Mouse (Mus musculus) MEL (cell line): ENCODE measurements around the gene Sdhaf1. TPM values are rescaled to one million over a fixed set of nuclear protein-coding genes. Genes with fewer than 3 reads are reported as not detected.

Source experiments
- DNase-seq: peaks from one replicate; pipeline ENCODE4 v3.0.0; 2011; ENCODE audit warnings: low read depth, low spot score
- H3K27ac ChIP-seq: 2 replicates; pipeline ENCODE4 v1.5.1; 2012; ENCODE audit warnings: low read depth, mild to moderate bottlenecking, control low read depth, low read length, moderate library complexity; ENCODE audit not compliant: control insufficient read depth
- H3K27me3 ChIP-seq, 2 experiments: fragments of 150-350 bp in 1 of 2; sonication (generic) in 1 of 2; 2 replicates each; pipeline ENCODE4 v1.6.1; 2012; ENCODE audit warnings: low read length in 2 of 2, mild to moderate bottlenecking in 2 of 2, improper control_type of control experiment in 1 of 2, moderate library complexity in 1 of 2; ENCODE audit not compliant: insufficient read depth in 2 of 2, control insufficient read depth in 1 of 2
- H3K36me3 ChIP-seq, 2 experiments: 2 replicates each; pipeline ENCODE4 v1.6.1; 2012 to 2014; ENCODE audit warnings: low read length in 2 of 2, improper control_type of control experiment in 1 of 2, inconsistent platforms in 1 of 2, mild to moderate bottlenecking in 1 of 2; ENCODE audit not compliant: insufficient read depth in 2 of 2, control insufficient read depth in 1 of 2
- H3K4me1 ChIP-seq, 2 experiments: fragments of 150-350 bp in 1 of 2; sonication (generic) in 1 of 2; 2 replicates each; pipeline ENCODE4 v1.6.1; 2012; ENCODE audit warnings: low read length in 2 of 2, improper control_type of control experiment in 1 of 2, mild to moderate bottlenecking in 1 of 2; ENCODE audit not compliant: insufficient read depth in 2 of 2, control insufficient read depth in 1 of 2
- H3K4me3 ChIP-seq, 2 experiments: fragments of 150-350 bp in 1 of 2; sonication (generic) in 1 of 2; 2 replicates each; pipeline ENCODE4 v1.5.1; 2012; ENCODE audit warnings: low read depth in 2 of 2, low read length in 2 of 2, mild to moderate bottlenecking in 2 of 2, moderate library complexity in 2 of 2, control low read depth in 1 of 2, improper control_type of control experiment in 1 of 2; ENCODE audit not compliant: control insufficient read depth in 1 of 2, insufficient read depth in 1 of 2
- H3K79me2 ChIP-seq: 2 replicates; pipeline ENCODE4 v1.6.1; 2012; ENCODE audit warnings: mild to moderate bottlenecking, low read length, moderate library complexity; ENCODE audit not compliant: control insufficient read depth, poor library complexity, insufficient read depth
- H3K9ac ChIP-seq: 2 replicates; pipeline ENCODE4 v1.6.1; 2012; ENCODE audit warnings: low read depth, mild to moderate bottlenecking, control low read depth, low read length, moderate library complexity; ENCODE audit not compliant: control insufficient read depth, poor library complexity, severe bottlenecking
- H3K9me3 ChIP-seq: fragments of 150-350 bp; sonication (generic); replicated peaks from 2 replicates; pipeline ENCODE4 v1.6.1; 2012; ENCODE audit warnings: mild to moderate bottlenecking, low read length, improper control_type of control experiment, moderate library complexity; ENCODE audit not compliant: insufficient read depth
- BHLHE40 ChIP-seq: IDR thresholded peaks from 2 replicates; pipeline ENCODE4 v1.6.1; 2012; ENCODE audit warnings: low read depth, mild to moderate bottlenecking, inconsistent platforms, low read length, improper control_type of control experiment, borderline replicate concordance
- CHD1 ChIP-seq: IDR thresholded peaks from 2 replicates; pipeline ENCODE4 v1.6.1; 2012; ENCODE audit warnings: low read depth, mild to moderate bottlenecking, inconsistent platforms, low read length, improper control_type of control experiment
- CHD2 ChIP-seq: IDR thresholded peaks from 2 replicates; pipeline ENCODE4 v1.6.1; 2011; ENCODE audit warnings: low read length, improper control_type of control experiment
- CTCF ChIP-seq, 3 experiments: IDR thresholded peaks in 2 of 3; conservative IDR thresholded peaks in 1 of 3; 2 replicates each; pipeline ENCODE4 v1.5.1; 2011 to 2012; ENCODE audit warnings: low read length in 3 of 3, low read depth in 2 of 3, mild to moderate bottlenecking in 2 of 3, improper control_type of control experiment in 1 of 3, inconsistent platforms in 1 of 3, mixed read lengths in 1 of 3, moderate library complexity in 1 of 3; ENCODE audit not compliant: control insufficient read depth in 1 of 3, insufficient read depth in 1 of 3, poor library complexity in 1 of 3, severe bottlenecking in 1 of 3
- EP300 ChIP-seq, 2 experiments: IDR thresholded peaks; 2 replicates each; pipeline ENCODE4 v1.6.1; 2011; ENCODE audit warnings: improper control_type of control experiment in 2 of 2, low read length in 2 of 2, low read depth in 1 of 2, mild to moderate bottlenecking in 1 of 2
- ETS1 ChIP-seq: IDR thresholded peaks from 2 replicates; pipeline ENCODE4 v1.6.1; 2012; ENCODE audit warnings: low read depth, mild to moderate bottlenecking, inconsistent platforms, low read length, improper control_type of control experiment, moderate library complexity
- JUND ChIP-seq: IDR thresholded peaks from 2 replicates; pipeline ENCODE4 v1.6.1; 2011; ENCODE audit warnings: low read depth, mild to moderate bottlenecking, improper control_type of control experiment, low read length
- KAT2A ChIP-seq: conservative IDR thresholded peaks from 2 replicates; pipeline ENCODE4 v1.6.1; 2012; ENCODE audit warnings: low read depth, low read length, improper control_type of control experiment, inconsistent platforms
- MAX ChIP-seq: IDR thresholded peaks from 2 replicates; pipeline ENCODE4 v1.6.1; 2011; ENCODE audit warnings: low read length, improper control_type of control experiment
- MAZ ChIP-seq: IDR thresholded peaks from 2 replicates; pipeline ENCODE4 v1.6.1; 2012; ENCODE audit warnings: low read depth, mild to moderate bottlenecking, inconsistent platforms, low read length, improper control_type of control experiment
- MYC ChIP-seq: IDR thresholded peaks from 2 replicates; pipeline ENCODE4 v1.6.1; 2011; ENCODE audit warnings: low read depth, mild to moderate bottlenecking, low read length, improper control_type of control experiment, moderate library complexity
- NELFE ChIP-seq: IDR thresholded peaks from 2 replicates; pipeline ENCODE4 v1.6.1; 2011; ENCODE audit warnings: low read depth, low read length, improper control_type of control experiment
- NRF1 ChIP-seq: IDR thresholded peaks from 2 replicates; pipeline ENCODE4 v1.6.1; 2014; ENCODE audit warnings: low read depth, mild to moderate bottlenecking, inconsistent platforms, low read length, improper control_type of control experiment, moderate library complexity; ENCODE audit not compliant: poor library complexity, insufficient read depth, severe bottlenecking
- POLR2A ChIP-seq, 2 experiments: IDR thresholded peaks; 2 replicates each; pipeline ENCODE4 v1.6.1; 2011 to 2012; ENCODE audit warnings: low read length in 2 of 2, mild to moderate bottlenecking in 2 of 2, control low read depth in 1 of 2, improper control_type of control experiment in 1 of 2, low read depth in 1 of 2, moderate library complexity in 1 of 2; ENCODE audit not compliant: control insufficient read depth in 1 of 2, insufficient read depth in 1 of 2, poor library complexity in 1 of 2
- POLR2AphosphoS2 ChIP-seq: IDR thresholded peaks from 2 replicates; pipeline ENCODE4 v1.6.1; 2011; ENCODE audit warnings: low read length, improper control_type of control experiment
- RAD21 ChIP-seq: IDR thresholded peaks from 2 replicates; pipeline ENCODE4 v1.6.1; 2011; ENCODE audit warnings: mild to moderate bottlenecking, low read depth, low read length, improper control_type of control experiment
- SMC3 ChIP-seq: IDR thresholded peaks from 2 replicates; pipeline ENCODE4 v1.6.1; 2011; ENCODE audit warnings: low read depth, low read length, improper control_type of control experiment
- TBP ChIP-seq: IDR thresholded peaks from 2 replicates; pipeline ENCODE4 v1.8.0; 2011; ENCODE audit warnings: low read depth, low read length, improper control_type of control experiment
- TCF12 ChIP-seq: IDR thresholded peaks from 2 replicates; pipeline ENCODE4 v1.6.1; 2014; ENCODE audit warnings: low read depth, mild to moderate bottlenecking, inconsistent platforms, low read length, improper control_type of control experiment, moderate library complexity
- UBTF ChIP-seq: IDR thresholded peaks from 2 replicates; pipeline ENCODE4 v1.6.1; 2012; ENCODE audit warnings: low read depth, mild to moderate bottlenecking, inconsistent platforms, low read length, improper control_type of control experiment, moderate library complexity, borderline replicate concordance; ENCODE audit not compliant: insufficient read depth
- USF1 ChIP-seq: IDR thresholded peaks from 2 replicates; pipeline ENCODE4 v1.6.1; 2014; ENCODE audit warnings: low read depth, mild to moderate bottlenecking, inconsistent platforms, low read length, improper control_type of control experiment, moderate library complexity
- USF2 ChIP-seq, 2 experiments: IDR thresholded peaks; 2 replicates each; pipeline ENCODE4 v1.6.1; 2011 to 2012; ENCODE audit warnings: improper control_type of control experiment in 2 of 2, low read length in 2 of 2, borderline replicate concordance in 1 of 2, inconsistent platforms in 1 of 2, low read depth in 1 of 2, mild to moderate bottlenecking in 1 of 2; ENCODE audit not compliant: insufficient read depth in 1 of 2
- ZC3H11A ChIP-seq: IDR thresholded peaks from 2 replicates; pipeline ENCODE4 v1.6.1; 2012; ENCODE audit warnings: low read depth, mild to moderate bottlenecking, inconsistent platforms, low read length, improper control_type of control experiment
- ZNF384 ChIP-seq: IDR thresholded peaks from 2 replicates; pipeline ENCODE4 v1.6.1; 2012; ENCODE audit warnings: low read depth, mild to moderate bottlenecking, inconsistent platforms, low read length, improper control_type of control experiment
- polyA plus RNA-seq, 2 experiments: library from polyadenylated mRNA; stranded (reverse) in 1 of 2; unstranded in 1 of 2; fragments of >175 nt in 1 of 2; fragments of >200 nt in 1 of 2; gene quantifications; 2 replicates each; pipeline versions ENCODE4 v1.2.1 to v1.2.4; 2012; ENCODE audit warnings: low replicate concordance in 2 of 2, low read depth in 1 of 2; ENCODE audit not compliant: insufficient read length in 2 of 2, insufficient read depth in 1 of 2, missing spikeins in 1 of 2
- total RNA-seq: library from RNA; depleted of rRNA; stranded (reverse); fragments of 300-350 nt; gene quantifications from 2 replicates; pipeline ENCODE4 v1.2.3, GENCODE M21; 2012

Gene Sdhaf1
- total and polyA plus RNA-seq, 3 experiments, result 4.3 to 8.1 TPM; not detected in 1

- H3K9ac ChIP-seq, result no peak overlapping the region
- H3K27ac ChIP-seq, result no peak overlapping the region
- H3K4me1 ChIP-seq, result peaks cover 0 to 3% of the 10 kb centered on the region in 2 experiments; a peak in 1 of 4 replicates
- H3K4me3 ChIP-seq, result no peak overlapping the region
- H3K27me3 ChIP-seq, result no peaks in the 10 kb centered on the region
- H3K9me3 ChIP-seq, result no peaks in the 10 kb centered on the region
- TF ChIP-seq SMC3, result no peak
- no peak for TF ChIP-seq RAD21
- TF ChIP-seq JUND, result no peak
- TF ChIP-seq ETS1, result no peak
- TF ChIP-seq POLR2A (IDR thresholded peaks at IDR 0.05; ENCODE audit: control insufficient read depth in 1 of 2, insufficient read depth in 1 of 2, low read depth in 1 of 2, low read length in 2 of 2, poor library complexity in 1 of 2), result no peak
- TF ChIP-seq TCF12, result no peak
- TF ChIP-seq TBP, result no peak
- TF ChIP-seq USF2 (IDR thresholded peaks at IDR 0.05; ENCODE audit: borderline replicate concordance in 1 of 2, insufficient read depth in 1 of 2, low read depth in 1 of 2, low read length in 2 of 2), result no peak
- no peak for TF ChIP-seq MAX
- TF ChIP-seq MYC, result no peak
- no peak for TF ChIP-seq UBTF
- TF ChIP-seq BHLHE40, result no peak
- no peak for TF ChIP-seq CHD2
- TF ChIP-seq POLR2AphosphoS2, result no peak
- no peak for TF ChIP-seq NRF1
- no peak for TF ChIP-seq NELFE
- no peak for TF ChIP-seq KAT2A
- TF ChIP-seq CHD1, result no peak
- no peak for TF ChIP-seq CTCF (IDR thresholded peaks at IDR 0.05 in 2 of 3, conservative IDR thresholded peaks at IDR 0.05 in 1 of 3; ENCODE audit: control insufficient read depth in 1 of 3, insufficient read depth in 1 of 3, low read depth in 2 of 3, low read length in 3 of 3, poor library complexity in 1 of 3, severe bottlenecking in 1 of 3)
- no peak for TF ChIP-seq ZNF384
- H3K36me3 ChIP-seq, result peaks cover 0 to 2% of the 10 kb centered on the region in 2 experiments; a peak in 1 of 4 replicates
- H3K79me2 ChIP-seq, result no peaks in the 10 kb centered on the region
- DNase-seq, result no peak
Observed at GRCm38 (mm10) chr7:30286701-30287410, 36.8 kb downstream of the Sdhaf1 start.

- TF ChIP-seq ZC3H11A, result no peak
- TF ChIP-seq EP300 (IDR thresholded peaks at IDR 0.05; ENCODE audit: low read depth in 1 of 2, low read length in 2 of 2), result no peak
- no peak for TF ChIP-seq MYC
- TF ChIP-seq NRF1, result no peak
- no peak for TF ChIP-seq MAZ
- no peak for TF ChIP-seq USF1
- Histone ChIP-seq H3K27me3 (no peaks in the 10 kb centered on the region), H3K4me3 (no peak overlapping the region), H3K9ac (no peak overlapping the region), H3K79me2 (peaks cover 10% of the 10 kb centered on the region), H3K27ac (no peak overlapping the region), H3K9me3 (no peaks in the 10 kb centered on the region), H3K4me1 (peaks cover 0 to 8% of the 10 kb centered on the region in 2 experiments; a peak in 1 of 4 replicates), H3K36me3 (peaks cover 0 to 11% of the 10 kb centered on the region in 2 experiments; a peak in 2 of 4 replicates)
- no peak for DNase-seq
Observed at GRCm38 (mm10) chr7:30282740-30283139, 41.0 kb downstream of the Sdhaf1 start.
